Mouse (Mus musculus): ENCODE data around the gene Lrrn3. TPM values are rescaled to one million over a fixed set of nuclear protein-coding genes. Genes with fewer than 3 reads are reported as not detected.

The Lrrn3 gene
- total RNA-seq, 2 experiments from 2014 or later, result 0.08 to 0.17 TPM

DNA sequence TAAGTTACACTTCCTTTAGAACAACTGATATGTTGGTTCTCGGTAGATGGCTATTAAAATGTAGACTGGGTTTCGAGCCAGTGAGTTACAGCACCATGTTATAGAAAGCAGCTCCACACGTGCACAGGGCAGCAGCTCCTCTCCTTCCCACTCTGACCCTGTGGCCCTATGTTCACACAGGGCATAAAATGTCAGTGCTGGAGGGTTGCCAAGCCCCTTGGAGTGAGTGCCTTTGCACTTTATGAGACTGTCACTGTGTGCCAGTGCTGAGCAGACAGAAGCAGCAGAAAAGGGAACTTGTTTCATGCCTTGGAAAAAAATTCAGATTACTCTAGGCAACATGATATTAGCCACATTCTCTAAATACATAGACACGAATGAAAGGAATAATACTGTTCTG is 47.8 kb downstream of the Lrrn3 start:
- intact Hi-C loops (cut with DNase I), result no loop called here
- no peak for DNase-seq (ENCODE audit: low spot score)

DNA sequence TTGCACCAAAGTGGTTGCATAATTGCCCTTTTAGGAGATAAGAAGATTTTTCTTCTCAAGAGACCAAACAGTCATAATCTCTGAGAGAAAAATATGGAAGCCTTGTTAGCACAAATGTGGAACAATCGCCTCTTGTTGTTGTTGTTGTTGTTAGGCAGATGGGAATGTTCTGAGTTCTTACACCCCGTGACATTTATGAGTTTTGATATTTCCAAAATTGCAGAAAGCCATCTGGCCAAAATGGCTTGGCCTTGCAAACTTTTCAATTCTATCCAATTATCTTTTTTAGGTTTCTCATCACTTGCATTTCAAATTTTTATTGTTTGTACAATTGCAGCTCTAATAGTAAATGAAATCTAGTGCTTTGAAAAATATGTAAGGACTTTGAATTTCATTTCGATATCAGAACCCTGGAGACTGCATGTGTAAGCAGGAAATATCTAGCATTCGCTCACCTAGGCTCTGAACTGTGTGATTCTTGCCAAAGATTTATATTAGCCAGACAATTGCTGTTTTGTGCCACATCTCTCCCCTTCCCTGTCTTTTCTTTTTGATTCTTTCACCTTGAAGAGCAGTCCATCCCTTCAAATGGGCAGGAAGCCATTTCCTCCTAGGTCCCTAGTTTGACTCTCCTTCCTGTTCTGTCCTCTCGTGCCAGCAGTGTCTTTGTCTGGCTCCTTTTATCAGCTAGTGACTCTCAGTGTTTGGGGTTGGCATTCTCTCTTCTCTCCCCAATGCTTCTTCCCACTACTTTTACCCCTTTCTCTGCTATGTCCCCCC is 49.8 kb downstream of the Lrrn3 start:
- intact Hi-C loops (cut with DNase I), result no loop called here

DNA sequence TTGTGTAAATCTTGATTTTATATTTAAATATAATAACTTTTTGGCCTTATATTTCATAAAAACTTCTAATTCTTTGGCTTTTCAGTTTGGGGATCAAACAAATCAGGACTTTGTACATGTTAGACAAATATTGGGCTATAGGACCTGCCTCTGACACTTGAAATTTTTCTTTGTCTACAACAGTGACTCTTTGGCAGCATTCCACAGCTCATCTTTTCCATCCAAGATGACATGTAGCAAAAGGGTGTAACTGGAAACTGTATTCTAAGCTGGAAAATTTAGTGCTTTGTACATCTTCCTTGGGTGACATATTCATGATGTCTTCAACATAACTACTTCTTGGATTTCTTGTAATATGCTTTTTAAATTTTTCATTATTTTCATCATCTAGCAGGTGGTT is 57.4 kb downstream of the Lrrn3 start:
- intact Hi-C loops (cut with DNase I), result no loop called here
- no peak for DNase-seq (ENCODE audit: low spot score)

More for the DNA sequence above, 49.8 kb downstream of the Lrrn3 start:
- no peak for DNase-seq (ENCODE audit: low spot score)

DNA sequence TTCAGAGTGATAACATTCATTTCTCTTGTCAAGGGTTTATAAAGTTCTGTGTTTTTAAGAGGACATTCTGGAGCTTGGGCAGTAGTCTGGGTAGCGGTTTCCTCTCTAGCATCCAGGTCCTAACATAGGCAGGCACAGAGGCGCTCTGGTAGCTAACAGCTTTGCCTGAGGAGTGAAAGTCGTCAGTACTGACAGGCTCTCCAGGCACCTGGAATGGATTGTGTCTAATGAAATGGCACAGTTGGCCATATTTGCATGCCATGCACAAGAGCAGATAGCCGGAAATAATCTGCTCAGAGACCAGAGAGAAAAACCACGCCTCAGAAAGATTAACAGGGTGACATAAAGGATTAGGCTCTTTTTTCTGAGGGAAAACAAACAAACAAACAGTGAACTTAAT is 58.8 kb downstream of the Lrrn3 start:
- intact Hi-C loops (cut with DNase I), result no loop called here

DNA sequence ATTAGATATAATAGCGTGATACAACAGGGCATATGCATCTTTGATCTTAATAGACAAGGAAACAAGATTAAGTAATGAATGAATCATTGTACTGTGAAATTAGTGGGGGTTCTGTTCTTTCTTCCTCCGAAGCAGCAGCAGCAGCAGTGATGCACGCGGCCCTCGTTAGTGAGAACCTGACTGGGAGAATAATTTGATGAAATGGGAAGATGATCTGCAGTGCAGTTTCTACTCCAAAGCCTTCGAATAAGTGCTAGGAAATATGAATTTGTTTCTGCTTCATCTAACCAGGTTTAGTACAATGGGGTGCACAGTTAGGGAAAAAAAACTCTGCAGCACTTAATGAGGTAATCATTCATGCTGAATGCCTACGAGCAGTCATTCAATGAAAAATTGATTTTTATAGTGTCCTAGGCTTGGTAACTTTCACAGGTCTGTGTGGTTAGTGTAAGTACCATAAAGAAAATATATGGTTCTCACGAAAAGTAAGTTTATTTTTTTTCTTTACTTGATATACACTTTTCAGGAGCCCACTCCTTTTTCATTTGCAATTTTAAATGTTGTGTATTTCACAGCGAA is 61.0 kb downstream of the Lrrn3 start:
- no peak for DNase-seq (ENCODE audit: low spot score)
- intact Hi-C loops (cut with DNase I), result no loop called here

More for the DNA sequence above, 58.8 kb downstream of the Lrrn3 start:
- DNase-seq (ENCODE audit: low spot score), result no peak

DNA sequence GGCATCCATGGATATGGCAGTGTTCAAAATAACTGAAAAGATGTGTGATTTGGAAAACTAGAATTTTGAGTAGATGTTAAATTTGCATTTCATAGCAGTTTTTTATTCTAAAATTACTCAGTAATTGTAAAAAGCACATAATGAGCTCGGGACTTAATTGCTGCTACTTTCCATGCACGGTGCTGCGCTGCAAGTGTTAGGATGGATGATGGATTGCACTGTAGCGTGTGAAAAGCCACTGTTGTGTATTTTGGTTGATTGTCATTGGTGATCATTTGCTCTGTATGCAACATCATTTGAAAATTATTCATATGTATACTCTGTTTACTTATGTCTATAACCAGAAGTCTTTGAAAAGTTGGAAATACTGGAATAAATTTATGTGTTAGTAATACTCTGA is 68.3 kb downstream of the Lrrn3 start:
- intact Hi-C loops (cut with DNase I), result no loop called here
- DNase-seq (ENCODE audit: low spot score), result no peak

DNA sequence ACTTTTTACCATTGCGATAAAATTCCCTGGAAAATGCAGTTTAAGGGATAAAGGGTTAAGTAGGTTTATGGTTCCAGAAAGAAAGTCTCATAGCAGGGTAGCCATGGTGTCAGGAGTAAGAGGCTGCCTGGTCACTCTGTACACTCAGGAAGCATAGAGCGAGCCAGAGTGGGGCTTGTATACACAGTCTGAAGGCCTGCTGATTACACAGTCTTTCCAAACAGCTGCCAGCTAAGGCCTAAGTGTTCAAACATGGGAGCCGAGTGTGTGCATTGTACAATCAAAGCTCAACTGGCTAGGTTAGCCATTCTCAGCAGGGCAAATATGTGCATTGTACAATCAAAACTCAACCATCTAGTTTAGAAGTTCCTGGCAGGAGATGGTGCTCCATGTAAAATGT is 69.1 kb downstream of the Lrrn3 start:
- no peak for DNase-seq (ENCODE audit: low spot score)
- intact Hi-C loops (cut with DNase I), result no loop called here

DNA sequence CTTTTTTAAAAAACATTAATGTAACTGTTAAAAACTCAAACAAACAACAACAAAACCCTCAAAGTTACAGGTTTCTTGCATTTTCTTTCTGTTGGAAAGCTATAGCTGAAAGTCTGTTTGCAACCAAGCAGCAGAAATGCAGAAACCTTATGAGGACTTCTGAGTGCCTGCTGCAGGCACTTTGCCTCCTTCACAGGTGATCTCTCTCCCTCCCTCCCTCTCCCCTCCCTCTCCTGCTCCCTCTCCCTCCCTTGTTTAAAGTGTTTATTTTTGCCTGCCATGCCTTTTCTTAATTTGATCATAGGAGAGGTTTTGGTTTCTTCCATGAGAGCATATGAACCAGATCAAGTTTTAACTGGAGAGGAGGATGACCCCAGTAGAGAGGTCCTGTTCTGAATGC is 69.6 kb downstream of the Lrrn3 start:
- intact Hi-C loops (cut with DNase I), result no loop called here
- no peak for DNase-seq (ENCODE audit: low spot score)

DNA sequence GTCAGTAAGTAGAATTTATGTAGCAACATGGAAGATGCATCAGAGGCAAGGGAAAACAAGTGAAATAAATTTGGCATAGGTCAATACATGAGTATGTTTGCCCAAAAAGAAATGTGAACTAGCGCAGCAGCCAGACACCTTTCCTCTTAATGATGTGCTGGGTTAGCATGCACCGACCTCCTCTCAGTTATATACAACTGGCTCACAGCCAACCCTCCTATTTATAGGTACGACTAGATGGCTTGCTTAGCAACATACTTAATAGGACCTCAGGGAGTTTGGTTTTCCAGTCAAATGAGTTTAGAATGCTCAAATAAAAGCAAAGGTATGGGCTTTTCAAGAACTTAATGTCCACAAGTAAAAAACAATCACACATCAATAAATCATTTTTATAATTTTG is 76.8 kb downstream of the Lrrn3 start:
- DNase-seq (ENCODE audit: low spot score), result no peak

DNA sequence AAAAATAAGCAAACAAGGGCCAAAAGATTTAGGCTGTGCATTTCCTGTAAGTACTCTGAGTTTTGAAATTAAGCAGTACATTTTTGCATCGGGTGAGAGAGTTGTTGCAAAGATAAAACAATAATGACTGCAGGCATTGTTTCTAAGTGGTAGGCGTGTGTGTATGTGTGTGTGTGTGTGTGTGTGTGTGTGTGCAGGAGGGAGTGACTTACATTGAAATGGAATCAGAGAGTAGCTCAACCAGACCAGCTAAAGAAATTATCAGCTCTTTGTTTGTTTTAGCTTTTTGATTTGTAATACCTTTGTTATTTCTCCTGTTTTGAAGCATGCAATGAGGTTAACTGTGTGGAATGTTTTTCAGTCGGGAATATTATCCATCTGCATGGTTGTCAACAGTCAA is 84.3 kb downstream of the Lrrn3 start:
- no peak for DNase-seq (ENCODE audit: low spot score)
- intact Hi-C loops (cut with DNase I), result no loop called here

More for the DNA sequence above, 76.8 kb downstream of the Lrrn3 start:
- intact Hi-C loops (cut with DNase I), result no loop called here
